Mouse (Mus musculus) intestine, postnatal 0 days (tissue): ENCODE measurements at regions not wholly inside any gene's neighbourhood (a gene's known extent, or its start where the extent isn't known, plus 50 kb on each side); places are given as distances from the start of the nearest gene placed in this dataset.

Source experiments
- ATAC-seq: fragments of 200-750 bp; cut with Nextera tagmentation; 2 replicates; pipeline ENCODE4 v1.8.0; 2017; ENCODE audit warnings: mild to moderate bottlenecking, moderate TSS enrichment, moderate library complexity
- H3K27ac ChIP-seq: fragments of 300-500 bp; sonication (generic); 2 replicates; pipeline ENCODE4 v1.5.1; 2014; ENCODE audit warnings: mild to moderate bottlenecking, low read depth, low read length, moderate library complexity
- H3K27me3 ChIP-seq: fragments of 300-500 bp; sonication (generic); replicated peaks from 2 replicates; pipeline ENCODE4 v1.6.1; 2014; ENCODE audit warnings: low read length, mixed read lengths; ENCODE audit not compliant: control insufficient read depth, insufficient read depth
- H3K36me3 ChIP-seq: fragments of 300-500 bp; sonication (generic); 2 replicates; pipeline ENCODE4 v1.6.1; 2014; ENCODE audit warnings: mild to moderate bottlenecking, moderate library complexity; ENCODE audit not compliant: control insufficient read depth, insufficient read depth
- H3K4me1 ChIP-seq: fragments of 300-500 bp; sonication (generic); replicated peaks from 2 replicates; pipeline ENCODE4 v1.6.1; 2014; ENCODE audit warnings: antibody characterized with exemption, low read length, mixed read lengths; ENCODE audit not compliant: control insufficient read depth, insufficient read depth
- H3K4me2 ChIP-seq: fragments of 300-500 bp; sonication (generic); replicated peaks from 2 replicates; pipeline ENCODE4 v1.6.1; 2014; ENCODE audit warnings: low read depth, mild to moderate bottlenecking, moderate library complexity
- H3K4me3 ChIP-seq: fragments of 300-500 bp; sonication (generic); 2 replicates; pipeline ENCODE4 v1.5.1; 2014; ENCODE audit warnings: low read depth, low read length
- H3K9ac ChIP-seq: fragments of 300-500 bp; sonication (generic); 2 replicates; pipeline ENCODE4 v1.6.1; 2014; ENCODE audit warnings: mild to moderate bottlenecking, low read depth, low read length
- H3K9me3 ChIP-seq: fragments of 300-500 bp; sonication (generic); 2 replicates; pipeline ENCODE4 v1.6.1; 2016; ENCODE audit warnings: mixed run types; ENCODE audit not compliant: control insufficient read depth
- CTCF ChIP-seq: sonication (generic); IDR thresholded peaks from 2 replicates; pipeline ENCODE4 v1.5.1; 2016; ENCODE audit warnings: low read depth, mild to moderate bottlenecking, control low read depth, antibody characterized with exemption, moderate library complexity
- WGBS: fragments of 180-500 bp; shearing (Covaris S2); extraction: QIAGEN DNeasy Blood & Tissue Kit; methylation state at CpG from one replicate; pipeline ENCODE4 v1.1.7; 2014; 5-methylcytosine and 5-hydroxymethylcytosine counted together

DNA sequence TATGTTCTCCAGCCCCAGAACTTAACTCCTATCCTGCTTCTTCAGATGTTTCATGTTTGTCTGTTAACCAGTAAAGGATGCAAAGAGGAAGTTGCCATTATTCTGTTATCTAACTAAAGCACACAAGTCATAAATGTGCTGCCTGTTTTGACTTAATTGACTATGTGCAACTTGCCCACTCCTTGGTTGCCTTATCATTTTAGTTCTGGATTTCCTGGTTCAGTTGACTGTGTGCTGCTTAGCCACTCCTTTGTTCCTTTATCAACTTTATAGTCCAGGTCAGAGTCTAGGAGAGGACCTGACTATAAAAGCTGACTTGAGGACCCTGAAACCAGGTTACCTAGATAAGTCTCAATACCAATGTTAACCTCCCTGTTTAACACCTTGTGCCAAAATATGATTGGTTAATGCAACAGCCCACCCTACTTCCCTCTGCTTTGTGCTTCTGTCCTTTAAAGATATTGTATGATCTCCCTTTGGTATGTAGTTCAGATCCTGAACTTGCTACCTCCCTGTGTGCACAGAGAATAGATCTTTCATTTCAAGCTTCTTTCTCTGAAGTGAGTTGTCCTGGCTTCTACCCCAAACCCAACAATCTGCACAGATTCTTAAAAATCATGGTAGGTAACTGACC is 721.2 kb upstream of the Lcorl start:
- no peaks in the 10 kb centered on the region for H3K9me3 ChIP-seq
- H3K4me2 ChIP-seq = no peak overlapping the region
- H3K36me3 ChIP-seq = no peaks in the 10 kb centered on the region
- ATAC-seq = peak; percentile 100
- no peaks in the 10 kb centered on the region for H3K27me3 ChIP-seq
- no peaks in the 10 kb centered on the region for H3K4me1 ChIP-seq
- no peak overlapping the region for H3K4me3 ChIP-seq
- H3K9ac ChIP-seq = no peak overlapping the region
- TF ChIP-seq CTCF = no peak
- H3K27ac ChIP-seq = peak overlapping the region; percentile 66

GRCm38 (mm10) chr5:46573869-46574268 is 716.5 kb upstream of the Lcorl start:
- Histone ChIP-seq H3K36me3 (no peaks in the 10 kb centered on the region), H3K27ac (no peak overlapping the region), H3K9me3 (no peaks in the 10 kb centered on the region), H3K9ac (no peak overlapping the region), H3K27me3 (no peaks in the 10 kb centered on the region), H3K4me3 (no peak overlapping the region), H3K4me1 (no peaks in the 10 kb centered on the region), H3K4me2 (no peak overlapping the region)
- 84% methylated on average over 1 of the region's 1 CpGs for WGBS
- no peak for ATAC-seq
- no peak for TF ChIP-seq CTCF

GRCm38 (mm10) chr5:46573280-46573670 is 715.9 kb upstream of the Lcorl start:
- TF ChIP-seq CTCF = no peak
- H3K4me1 ChIP-seq = no peaks in the 10 kb centered on the region
- ATAC-seq = no peak
- H3K36me3 ChIP-seq = no peaks in the 10 kb centered on the region
- 61% methylated on average over 7 of the region's 7 CpGs for WGBS
- H3K9ac ChIP-seq = no peak overlapping the region
- H3K4me3 ChIP-seq = no peak overlapping the region
- no peak overlapping the region for H3K27ac ChIP-seq
- H3K27me3 ChIP-seq = no peaks in the 10 kb centered on the region
- H3K4me2 ChIP-seq = no peak overlapping the region
- no peaks in the 10 kb centered on the region for H3K9me3 ChIP-seq

GRCm38 (mm10) chr5:46556691-46557265 is 699.4 kb upstream of the Lcorl start:
- Histone ChIP-seq H3K36me3 (no peaks in the 10 kb centered on the region), H3K9ac (no peak overlapping the region), H3K4me3 (no peak overlapping the region), H3K9me3 (no peaks in the 10 kb centered on the region), H3K27me3 (no peaks in the 10 kb centered on the region), H3K4me2 (no peak overlapping the region), H3K4me1 (no peaks in the 10 kb centered on the region), H3K27ac (no peak overlapping the region)
- ATAC-seq = no peak
- no peak for TF ChIP-seq CTCF
- WGBS = 63% methylated on average over 3 of the region's 3 CpGs

- H3K4me2 ChIP-seq = no peak overlapping the region
- 86% methylated on average over 9 of the region's 9 CpGs for WGBS
- no peaks in the 10 kb centered on the region for H3K27me3 ChIP-seq
Observed at GRCm38 (mm10) chr5:46541333-46542324, 684.2 kb upstream of the Lcorl start.

More at GRCm38 (mm10) chr5:46541333-46542324, 684.2 kb upstream of the Lcorl start:
- no peak for TF ChIP-seq CTCF
- Histone ChIP-seq H3K4me3 (no peak overlapping the region), H3K9me3 (no peaks in the 10 kb centered on the region), H3K9ac (no peak overlapping the region), H3K4me1 (no peaks in the 10 kb centered on the region), H3K36me3 (no peaks in the 10 kb centered on the region), H3K27ac (no peak overlapping the region)
- ATAC-seq = no peak
